Mouse (Mus musculus): ENCODE data around the gene Akap7. TPM values are rescaled to one million over a fixed set of nuclear protein-coding genes. Genes with fewer than 3 reads are reported as not detected.

The Akap7 gene
- polyA plus RNA-seq, 1 experiment from 2014 or later = 20.7 TPM

- H3K4me1 ChIP-seq = peaks cover 3% of the 10 kb centered on the region; the same call in 1 of the 2 replicates
- no peak overlapping the region for H3K9ac ChIP-seq
- peaks cover 5% of the 10 kb centered on the region; the same call in 1 of the 2 replicates for H3K9me3 ChIP-seq
- H3K4me2 ChIP-seq = peak overlapping the region; percentile 16; the same call in 1 of the 2 replicates
- no peak overlapping the region for H3K4me3 ChIP-seq (replicated peaks)
- WGBS = 8% methylated on average over 14 of the region's 14 CpGs
- H3K27ac ChIP-seq = no peak overlapping the region
- peaks cover 23% of the 10 kb centered on the region for H3K27me3 ChIP-seq
- H3K36me3 ChIP-seq (replicated peaks) = no peaks in the 10 kb centered on the region
- ATAC-seq (ENCODE audit: low FRiP score) = peak; percentile 94
Observed at GRCm38 (mm10) chr10:25140155-25140755, 167.4 kb downstream of the Akap7 start.

- Histone ChIP-seq H3K27me3 (no peaks in the 10 kb centered on the region), H3K4me2 (no peak overlapping the region), H3K27ac (no peak overlapping the region), H3K36me3 (replicated peaks) (no peaks in the 10 kb centered on the region), H3K4me1 (no peaks in the 10 kb centered on the region), H3K4me3 (replicated peaks) (no peak overlapping the region), H3K9me3 (no peaks in the 10 kb centered on the region), H3K9ac (no peak overlapping the region)
- WGBS = 78% methylated on average over 1 of the region's 1 CpGs
- no peak for ATAC-seq (ENCODE audit: low FRiP score)
Observed at GRCm38 (mm10) chr10:25133581-25133980, 174.1 kb downstream of the Akap7 start.

GRCm38 (mm10) chr10:25128455-25128863 is 179.2 kb downstream of the Akap7 start:
- Histone ChIP-seq H3K4me3 (replicated peaks) (no peak overlapping the region), H3K27me3 (no peaks in the 10 kb centered on the region), H3K36me3 (replicated peaks) (no peaks in the 10 kb centered on the region), H3K4me1 (no peaks in the 10 kb centered on the region), H3K9me3 (no peaks in the 10 kb centered on the region), H3K4me2 (no peak overlapping the region), H3K9ac (no peak overlapping the region), H3K27ac (no peak overlapping the region)
- 90% methylated on average over 5 of the region's 5 CpGs for WGBS
- ATAC-seq (ENCODE audit: low FRiP score) = no peak

- H3K4me3 ChIP-seq (replicated peaks) = no peak overlapping the region
- H3K9me3 ChIP-seq = no peaks in the 10 kb centered on the region
- WGBS = 88% methylated on average over 2 of the region's 2 CpGs
- H3K36me3 ChIP-seq (replicated peaks) = no peaks in the 10 kb centered on the region
- H3K9ac ChIP-seq = no peak overlapping the region
- ATAC-seq (ENCODE audit: low FRiP score) = no peak
- H3K27ac ChIP-seq = no peak overlapping the region
- H3K27me3 ChIP-seq = no peaks in the 10 kb centered on the region
- no peak overlapping the region for H3K4me2 ChIP-seq
- H3K4me1 ChIP-seq = no peaks in the 10 kb centered on the region
Observed at GRCm38 (mm10) chr10:25126035-25126434, 181.6 kb downstream of the Akap7 start.

GRCm38 (mm10) chr10:25120871-25121554 is 186.7 kb downstream of the Akap7 start:
- Histone ChIP-seq H3K36me3 (replicated peaks) (no peaks in the 10 kb centered on the region), H3K27ac (no peak overlapping the region), H3K27me3 (no peaks in the 10 kb centered on the region), H3K9me3 (no peaks in the 10 kb centered on the region), H3K9ac (no peak overlapping the region), H3K4me2 (no peak overlapping the region), H3K4me3 (replicated peaks) (no peak overlapping the region), H3K4me1 (peaks cover 4% of the 10 kb centered on the region; the same call in 1 of the 2 replicates)
- 88% methylated on average over 5 of the region's 5 CpGs for WGBS
- ATAC-seq (ENCODE audit: low FRiP score) = no peak

Other genes starting within 250 kb of the Akap7 start
- gene Epb41l2, start 51.9 kb upstream of the Akap7 start, polyA plus RNA-seq (2016; fragmentation: Nextera tagmentation; extraction: Ambion mirVana) = 39.2 and 42.7 TPM in 2 replicates
- gene Smlr1, start 228.4 kb upstream of the Akap7 start, polyA plus RNA-seq (2016; fragmentation: Nextera tagmentation; extraction: Ambion mirVana) = not detected in 2 replicates

Data from forebrain, embryonic 12.5 days (tissue).